Mouse (Mus musculus) heart, adult 2 months (tissue): ENCODE results near the gene Slc39a13. TPM values are rescaled to one million over a fixed set of nuclear protein-coding genes. Genes with fewer than 3 reads are reported as not detected.
"Not testable (repeated sequence)": the region's sequence is repeated elsewhere in the genome, so short reads cannot be mapped to it uniquely, and the experiment has no call there.

Experiments used
- DNase-seq, 2 experiments: peaks; one replicate each; pipeline ENCODE4 v3.0.0; 2021
- H3K27ac ChIP-seq: fragments of 200-600 bp; 2 replicates; pipeline ENCODE4 v1.8.1; 2022
- H3K27me3 ChIP-seq: fragments of 200-500 bp; 2 replicates; pipeline ENCODE4 v1.6.1; 2012; ENCODE audit warnings: mild to moderate bottlenecking, low read length, inconsistent platforms, mixed read lengths; ENCODE audit not compliant: control insufficient read depth, insufficient read depth
- H3K36me3 ChIP-seq: fragments of 200-500 bp; 2 replicates; pipeline ENCODE4 v1.6.1; 2012; ENCODE audit warnings: low read length, inconsistent platforms; ENCODE audit not compliant: control insufficient read depth, insufficient read depth
- H3K4me1 ChIP-seq: fragments of 200-500 bp; 2 replicates; pipeline ENCODE4 v1.6.1; 2011; ENCODE audit warnings: low read length; ENCODE audit not compliant: control insufficient read depth, insufficient read depth
- H3K4me3 ChIP-seq: fragments of 200-600 bp; 2 replicates; pipeline ENCODE4 v1.8.1; 2022
- H3K79me2 ChIP-seq: fragments of 200-500 bp; replicated peaks from 2 replicates; pipeline ENCODE4 v1.6.1; 2012; ENCODE audit warnings: mild to moderate bottlenecking, inconsistent platforms, low read length, moderate library complexity, mixed read lengths; ENCODE audit not compliant: control insufficient read depth, insufficient read depth
- H3K9ac ChIP-seq: fragments of 200-500 bp; 2 replicates; pipeline ENCODE4 v1.6.1; 2012; ENCODE audit warnings: low read depth, mild to moderate bottlenecking, control low read depth, inconsistent platforms, low read length, mixed read lengths
- CTCF ChIP-seq: fragments of 200-600 bp; IDR thresholded peaks from 2 replicates; pipeline ENCODE4 v1.8.1; 2022; ENCODE audit warnings: antibody characterized with exemption, mild to moderate bottlenecking, moderate library complexity
- EP300 ChIP-seq: fragments of 200-500 bp; IDR thresholded peaks from 2 replicates; pipeline ENCODE4 v1.6.1; 2011; ENCODE audit warnings: low read depth, low read length, control low read depth; ENCODE audit not compliant: insufficient read depth
- POLR2A ChIP-seq: fragments of 200-500 bp; IDR thresholded peaks from 2 replicates; pipeline ENCODE4 v1.6.1; 2011; ENCODE audit warnings: mild to moderate bottlenecking, low read depth, low read length, control low read depth; ENCODE audit not compliant: insufficient read depth
- WGBS: fragments of 180-500 bp; shearing (Covaris S2); methylation state at CpG from one replicate; pipeline ENCODE4 v1.1.7; 2018; 5-methylcytosine and 5-hydroxymethylcytosine counted together
- intact Hi-C: fragments of 180-260 bp; cut with DNase I; formaldehyde crosslinking; loops from one replicate; pipeline ENCODE4 v1.15.1; 2025
- polyA plus RNA-seq: library from polyadenylated mRNA; depleted of rRNA; stranded (reverse); fragments of >200 nt; gene quantifications from 2 replicates; pipeline ENCODE4 v1.2.3, GENCODE M21; 2012
- total RNA-seq, 2 experiments: library from RNA; stranded (reverse); gene quantifications; 2 replicates each; pipeline ENCODE4 v1.2.3; 2021

Gene Slc39a13
- total and polyA plus RNA-seq, 3 experiments, result 21.1 to 57.3 (median 22.3) TPM

DNA sequence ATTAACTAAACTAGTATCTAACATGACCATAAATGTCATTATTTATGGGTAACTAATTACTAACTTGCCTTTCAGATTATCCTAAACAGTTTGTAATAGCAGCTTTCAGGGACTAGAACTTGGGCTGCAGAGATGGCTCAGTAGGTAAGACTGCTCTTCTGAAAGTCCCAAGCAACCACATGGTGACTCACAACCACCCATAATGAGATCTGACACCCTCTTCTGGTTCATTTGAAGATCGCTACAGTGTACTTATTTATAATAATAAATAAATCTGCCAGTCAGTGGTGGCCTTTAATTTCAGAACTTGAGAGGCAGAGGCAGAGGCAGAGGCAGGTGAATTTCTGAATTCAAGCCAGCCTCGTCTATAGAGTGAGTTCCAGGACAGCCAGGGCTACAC lies 17.5 kb downstream of the Slc39a13 start:
- Histone ChIP-seq H3K27me3 (no peaks in the 10 kb centered on the region), H3K79me2 (no peaks in the 10 kb centered on the region), H3K4me1 (peaks cover 5% of the 10 kb centered on the region), H3K4me3 (no peak overlapping the region), H3K27ac (no peak overlapping the region), H3K9ac (no peak overlapping the region), H3K36me3 (no peaks in the 10 kb centered on the region; the same call in 1 of the 2 replicates)
- peak; percentile 30 for TF ChIP-seq CTCF
- TF ChIP-seq EP300, result no peak
- DNase-seq, result no peak
- intact Hi-C loops, result loop anchor here (5.0 kb wide), 3 partner anchors 35 to 135 kb away; partner anchors contain the start of gene Celf1
- WGBS, result 39% methylated on average over 2 of the region's 2 CpGs

DNA sequence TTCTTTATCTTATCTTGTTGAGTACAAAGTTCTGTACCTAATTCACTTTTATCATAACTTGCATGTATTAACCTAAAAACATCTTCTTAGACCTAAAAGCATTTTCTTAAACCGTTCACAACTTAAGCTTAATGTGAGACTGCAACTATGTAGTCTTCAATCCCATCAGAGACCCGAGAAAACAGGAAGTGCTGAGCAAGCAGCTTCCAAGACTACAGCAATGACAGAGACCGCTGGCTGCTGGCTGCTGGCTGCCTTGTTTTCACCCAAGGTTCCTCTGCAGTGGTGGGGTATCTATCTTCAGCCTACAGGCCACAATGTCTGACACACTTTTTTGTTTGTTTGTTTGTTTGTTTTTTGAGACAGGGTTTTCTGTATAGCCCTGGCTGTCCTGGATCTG lies 18.3 kb downstream of the Slc39a13 start:
- 49% methylated on average over 3 of the region's 3 CpGs for WGBS
- H3K79me2 ChIP-seq, result no peaks in the 10 kb centered on the region
- no peak for DNase-seq
- no peak overlapping the region for H3K9ac ChIP-seq
- peaks cover 5% of the 10 kb centered on the region for H3K4me1 ChIP-seq
- no peaks in the 10 kb centered on the region; the same call in 1 of the 2 replicates for H3K36me3 ChIP-seq
- no peak for TF ChIP-seq POLR2A
- intact Hi-C loops, result loop anchor here (5.0 kb wide), 3 partner anchors 35 to 135 kb away; partner anchors contain the start of gene Celf1
- H3K4me3 ChIP-seq, result no peak overlapping the region
- H3K27me3 ChIP-seq, result no peaks in the 10 kb centered on the region
- no peak overlapping the region for H3K27ac ChIP-seq

DNA sequence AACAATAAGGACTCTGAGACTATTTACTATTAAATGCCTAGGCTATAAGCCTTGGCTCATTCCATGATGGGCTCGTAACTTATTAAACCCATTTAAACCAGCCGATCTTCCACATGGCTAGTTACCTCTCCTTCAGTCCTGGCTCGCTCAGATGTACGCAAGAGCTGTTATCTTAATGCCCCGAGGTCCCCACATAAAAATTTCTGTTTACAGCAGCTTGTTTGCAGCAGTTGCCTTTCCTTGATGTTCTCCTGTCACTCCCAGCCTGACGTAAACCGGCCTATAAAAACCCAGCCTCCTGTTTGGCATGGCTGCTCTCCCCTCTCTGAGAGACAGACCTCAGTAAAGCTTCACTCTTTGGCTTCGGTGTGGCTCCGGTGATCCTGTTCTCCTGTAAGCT lies 22.9 kb downstream of the Slc39a13 start:
- intact Hi-C loops, result no loop called here
- no peak overlapping the region for H3K9ac ChIP-seq
- TF ChIP-seq CTCF (no peak), POLR2A (no peak)
- no peaks in the 10 kb centered on the region for H3K79me2 ChIP-seq
- H3K4me1 ChIP-seq, result no peaks in the 10 kb centered on the region
- H3K27me3 ChIP-seq, result no peaks in the 10 kb centered on the region
- DNase-seq, result no peak
- H3K36me3 ChIP-seq, result no peaks in the 10 kb centered on the region
- no peak overlapping the region for H3K27ac ChIP-seq
- no peak overlapping the region for H3K4me3 ChIP-seq
- 85% methylated on average over 9 of the region's 9 CpGs for WGBS

DNA sequence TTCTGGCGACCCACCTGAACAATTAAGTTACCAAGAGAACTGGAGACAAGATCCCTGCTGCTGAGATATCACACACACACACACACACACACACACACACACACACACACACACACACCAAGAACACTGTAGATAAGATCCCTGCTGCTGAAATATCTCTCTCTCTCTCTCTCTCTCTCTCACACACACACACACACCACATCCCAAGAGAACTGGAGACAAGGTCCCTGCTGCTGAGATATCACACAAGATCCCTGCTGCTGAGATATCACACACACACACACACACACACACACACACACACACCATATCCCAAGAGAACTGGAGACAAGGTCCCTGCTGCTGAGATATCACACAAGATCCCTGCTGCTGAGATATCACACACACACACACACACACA lies 24.4 kb downstream of the Slc39a13 start:
- H3K36me3 ChIP-seq, H3K79me2 ChIP-seq, intact Hi-C loops, DNase-seq, H3K4me1 ChIP-seq, H3K9ac ChIP-seq, H3K27ac ChIP-seq, H3K27me3 ChIP-seq, H3K4me3 ChIP-seq: not testable (repeated sequence)
- WGBS, result 69% methylated on average over 1 of the region's 1 CpGs

DNA sequence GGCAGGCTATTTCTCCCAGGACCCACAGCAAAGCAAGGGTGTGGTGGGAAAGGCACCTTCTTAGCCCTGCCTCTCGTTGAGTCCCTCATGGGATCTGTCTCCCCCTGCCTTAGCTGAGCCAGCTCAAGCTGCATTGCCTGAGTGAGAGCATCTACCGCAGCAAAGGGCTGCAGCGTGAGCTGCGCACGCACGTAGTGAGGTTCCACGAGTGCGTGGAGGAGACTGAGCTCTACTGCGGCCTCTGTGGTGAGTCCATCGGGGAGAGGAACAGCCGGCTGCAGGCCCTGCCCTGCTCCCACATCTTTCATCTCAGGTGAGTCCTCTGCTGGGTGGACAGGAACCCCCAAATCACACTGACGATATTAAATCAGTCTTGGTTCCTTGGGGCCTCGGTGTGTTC lies 25.5 kb downstream of the Slc39a13 start:
- intact Hi-C loops, result loop anchor here (5.0 kb wide), 1 partner anchor 42 kb away; no protein-coding TSS in a partner anchor
- WGBS, result 70% methylated on average over 13 of the region's 13 CpGs

DNA sequence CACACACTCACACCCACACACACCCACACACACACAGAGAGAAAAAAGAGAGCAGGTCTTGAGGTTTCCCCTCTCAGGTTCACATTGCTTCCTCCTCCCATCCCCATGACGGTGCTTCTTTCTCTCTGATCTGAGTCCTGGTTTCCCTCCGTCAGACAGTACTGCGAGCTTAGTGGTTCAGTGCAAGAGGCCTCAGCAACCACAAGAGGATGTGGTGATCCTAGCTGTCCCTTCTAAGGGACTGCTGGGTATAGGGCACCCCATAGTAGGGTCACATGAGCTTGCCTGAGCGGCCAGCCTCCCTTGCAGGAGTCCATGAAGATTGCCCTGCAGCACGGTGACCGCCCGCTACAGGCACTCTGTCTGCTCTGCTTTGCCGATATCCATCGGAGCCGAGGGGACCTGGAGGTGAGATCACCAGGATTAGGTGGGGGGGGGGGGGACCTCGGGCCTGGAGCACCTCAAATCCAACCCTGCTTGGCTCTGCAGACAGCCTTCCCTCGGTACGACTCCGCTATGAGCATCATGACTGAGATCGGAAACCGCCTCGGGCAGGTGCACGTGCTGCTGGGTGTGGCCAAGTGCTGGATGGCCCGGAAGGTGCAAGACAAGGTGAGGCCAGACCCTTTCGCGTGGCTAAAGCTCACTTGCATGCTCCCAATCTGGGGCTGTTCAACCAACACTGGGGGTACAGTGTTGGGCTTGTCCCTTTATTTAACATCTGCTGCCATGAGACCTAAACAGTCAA lies 27.4 kb downstream of the Slc39a13 start:
- H3K27ac ChIP-seq, result no peak overlapping the region
- no peaks in the 10 kb centered on the region for H3K79me2 ChIP-seq
- no peaks in the 10 kb centered on the region for H3K4me1 ChIP-seq
- H3K27me3 ChIP-seq, result no peaks in the 10 kb centered on the region
- DNase-seq, result no peak
- H3K36me3 ChIP-seq, result no peaks in the 10 kb centered on the region
- TF ChIP-seq CTCF (no peak), POLR2A (no peak), EP300 (no peak)
- no peak overlapping the region for H3K9ac ChIP-seq
- intact Hi-C loops, result loop anchor here (5.0 kb wide), 1 partner anchor 41 kb away; no protein-coding TSS in a partner anchor
- 69% methylated on average over 21 of the region's 21 CpGs for WGBS
- no peak overlapping the region for H3K4me3 ChIP-seq

More for the DNA sequence above, 25.5 kb downstream of the Slc39a13 start:
- H3K79me2 ChIP-seq, result no peaks in the 10 kb centered on the region
- no peak overlapping the region for H3K27ac ChIP-seq
- DNase-seq, result no peak
- TF ChIP-seq EP300 (no peak), CTCF (no peak), POLR2A (no peak)
- no peaks in the 10 kb centered on the region for H3K27me3 ChIP-seq
- no peak overlapping the region for H3K4me3 ChIP-seq
- no peaks in the 10 kb centered on the region for H3K4me1 ChIP-seq
- no peaks in the 10 kb centered on the region for H3K36me3 ChIP-seq
- H3K9ac ChIP-seq, result peak overlapping the region; percentile 23; the same call in 1 of the 2 replicates
